Mouse (Mus musculus) kidney, adult 2 months (tissue): ENCODE measurements at regions not wholly inside any gene's neighbourhood (a gene's known extent, or its start where the extent isn't known, plus 50 kb on each side); places are given as distances from the start of the nearest gene placed in this dataset.

ENCODE experiments used
- CTCF ChIP-seq: fragments of 200-500 bp; conservative IDR thresholded peaks from 2 replicates; pipeline ENCODE4 v1.5.1; 2011; ENCODE audit warnings: low read depth, mild to moderate bottlenecking, control low read depth, low read length, moderate library complexity, mixed read lengths; ENCODE audit not compliant: insufficient read depth, insufficient read length
- POLR2A ChIP-seq: fragments of 200-500 bp; IDR thresholded peaks from one replicate; pipeline ENCODE4 v1.6.1; 2011; ENCODE audit warnings: low read depth, low read length, control low read depth

- no peak for TF ChIP-seq CTCF
- TF ChIP-seq POLR2A = no peak
Measured at GRCm38 (mm10) chr8:126098886-126099285, 103.9 kb downstream of the Kcnk1 start.
